Mouse (Mus musculus): ENCODE data around the gene Ggn. TPM values are rescaled to one million over a fixed set of nuclear protein-coding genes. Genes with fewer than 3 reads are reported as not detected.
A peak's percentile ranks its signal among the peaks of the same experiment; 100 is the strongest.

Ggn gene
- polyA plus RNA-seq, 2 experiments: 0.03 TPM; not detected in 1

GRCm38 (mm10) chr7:29154018-29154720 lies 15.8 kb upstream of the Ggn start:
- DNase-seq (ENCODE audit: low read depth in 3 of 3, low spot score in 3 of 3) (no peak), ATAC-seq (ENCODE audit: insufficient read depth) (no peak)
- no peak overlapping the region for H3K4me3 ChIP-seq (ENCODE audit: insufficient read depth in 1 of 2, low read depth in 2 of 2, low read length in 2 of 2)
- H3K4me1 ChIP-seq (replicated peaks; ENCODE audit: control insufficient read depth in 2 of 2, insufficient read depth in 2 of 2, low read length in 1 of 2): peaks cover 0 to 7% of the 10 kb centered on the region in 2 experiments; a peak in 2 of 4 replicates
- no peaks in the 10 kb centered on the region for H3K36me3 ChIP-seq (replicated peaks; ENCODE audit: control insufficient read depth, insufficient read depth, low read depth)
- H3K27ac ChIP-seq: no peak overlapping the region
- H3K9ac ChIP-seq (replicated peaks): no peak overlapping the region
- H3K27me3 ChIP-seq (ENCODE audit: control insufficient read depth, insufficient read depth, low read length): peaks cover 6% of the 10 kb centered on the region
- WGBS (ENCODE audit: insufficient replicate concordance): 84% methylated on average over 14 of the region's 14 CpGs
- H3K9me3 ChIP-seq (ENCODE audit: control insufficient read depth, low read length): no peaks in the 10 kb centered on the region; the same call in 1 of the 2 replicates
- H3K4me2 ChIP-seq (ENCODE audit: low read depth): no peak overlapping the region
- no peak for TF ChIP-seq EP300 (IDR thresholded peaks at IDR 0.05; ENCODE audit: low read depth)
- peak; percentile 26; the same call in 1 of the 2 replicates for TF ChIP-seq CTCF (IDR thresholded peaks at IDR 0.05; ENCODE audit: low read depth)

- Histone ChIP-seq H3K27me3 (ENCODE audit: control insufficient read depth, insufficient read depth, low read length) (peaks cover 7% of the 10 kb centered on the region), H3K27ac (no peak overlapping the region), H3K4me3 (ENCODE audit: insufficient read depth in 1 of 2, low read depth in 2 of 2, low read length in 2 of 2) (peak overlapping the region; percentile 62 to 83), H3K9ac (replicated peaks) (peak overlapping the region; percentile 73), H3K4me1 (replicated peaks; ENCODE audit: control insufficient read depth in 2 of 2, insufficient read depth in 2 of 2, low read length in 1 of 2) (peaks cover 0 to 7% of the 10 kb centered on the region in 2 experiments; a peak in 2 of 4 replicates), H3K9me3 (ENCODE audit: control insufficient read depth, low read length) (no peaks in the 10 kb centered on the region; the same call in 1 of the 2 replicates), H3K4me2 (ENCODE audit: low read depth) (peak overlapping the region; percentile 99), H3K36me3 (replicated peaks; ENCODE audit: control insufficient read depth, insufficient read depth, low read depth) (no peaks in the 10 kb centered on the region)
- ATAC-seq (ENCODE audit: insufficient read depth) (peak; percentile 88), DNase-seq (ENCODE audit: low read depth in 3 of 3, low spot score in 3 of 3) (peak; percentile 70 to 76 (median 71))
- 8% methylated on average over 37 of the region's 37 CpGs for WGBS (ENCODE audit: insufficient replicate concordance)
- TF ChIP-seq EP300 (IDR thresholded peaks at IDR 0.05; ENCODE audit: low read depth) (no peak), CTCF (IDR thresholded peaks at IDR 0.05; ENCODE audit: low read depth) (no peak)
These were observed 14.7 kb upstream of the Ggn start for GRCm38 (mm10) chr7:29155196-29155837.

DNA sequence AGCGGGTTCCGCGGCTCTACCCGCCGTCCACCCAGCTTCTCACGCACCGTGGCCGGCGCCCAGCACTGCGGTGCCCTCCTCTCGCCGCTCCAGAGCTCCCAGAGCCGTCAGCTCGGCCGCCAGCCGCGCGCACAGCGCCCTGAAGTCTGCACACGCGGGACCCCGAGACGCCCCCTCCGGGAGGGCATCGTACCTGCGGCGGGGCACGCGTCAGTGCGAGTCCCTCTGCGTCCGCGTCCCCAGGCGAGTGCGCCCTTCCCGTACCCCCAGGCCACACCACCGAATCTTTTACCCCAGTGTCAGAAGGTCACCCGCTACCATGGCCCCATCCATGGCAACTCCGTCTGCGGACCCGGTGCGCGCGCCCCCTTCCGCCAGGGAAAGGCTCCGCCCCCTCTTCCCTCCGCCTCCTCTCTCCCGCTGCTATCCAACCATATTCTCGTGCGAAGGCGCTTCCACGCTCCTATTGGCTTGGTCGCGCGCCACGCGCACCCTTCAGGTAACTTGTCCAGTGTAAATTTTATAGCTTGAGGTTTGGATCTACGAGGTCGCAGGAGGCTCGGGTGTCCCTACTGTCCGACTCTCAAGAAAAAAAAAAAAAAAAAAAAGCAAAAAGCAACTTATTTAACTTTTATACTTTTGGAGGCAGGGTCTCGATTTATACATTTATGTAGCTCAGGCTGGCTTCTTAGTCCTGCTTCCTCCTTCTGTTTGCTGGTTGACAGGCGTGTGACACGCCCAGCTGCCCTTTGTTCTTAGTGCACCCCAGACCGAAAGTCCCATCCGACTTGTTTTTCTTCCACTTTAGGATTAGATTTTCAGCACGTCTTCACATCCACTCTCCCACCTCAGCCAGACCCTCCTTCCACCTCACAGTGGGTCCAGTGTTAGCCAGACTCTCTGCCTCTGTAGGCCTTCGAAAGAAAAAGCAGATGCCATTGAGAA lies 13.9 kb upstream of the Ggn start, which contains the start of gene Fam98c:
Gene Fam98c (minus strand): TSS at position 397 of the 945 bp plus-strand sequence.
- Histone ChIP-seq H3K9me3 (ENCODE audit: control insufficient read depth, low read length) (no peaks in the 10 kb centered on the region; the same call in 1 of the 2 replicates), H3K27ac (no peak within 1 kb of the TSS; the same call in 1 of the 2 replicates), H3K4me2 (ENCODE audit: low read depth) (peak within 1 kb of the TSS; percentile 99), H3K27me3 (ENCODE audit: control insufficient read depth, insufficient read depth, low read length) (peaks cover 7% of the 10 kb centered on the region), H3K4me1 (replicated peaks; ENCODE audit: control insufficient read depth in 2 of 2, insufficient read depth in 2 of 2, low read length in 1 of 2) (peaks cover 0 to 7% of the 10 kb centered on the region in 2 experiments; a peak in 2 of 4 replicates), H3K9ac (replicated peaks) (peak within 1 kb of the TSS; percentile 73), H3K4me3 (ENCODE audit: insufficient read depth in 1 of 2, low read depth in 2 of 2, low read length in 2 of 2) (peak within 1 kb of the TSS; percentile 62 to 83), H3K36me3 (replicated peaks; ENCODE audit: control insufficient read depth, insufficient read depth, low read depth) (no peaks in the 10 kb centered on the region)
- DNase-seq (ENCODE audit: low read depth in 3 of 3, low spot score in 3 of 3): peak; percentile 50 to 66 (median 62)
- WGBS (ENCODE audit: insufficient replicate concordance): 2% methylated on average over 62 of the region's 68 CpGs
- peak; percentile 84 for ATAC-seq (ENCODE audit: insufficient read depth)
- TF ChIP-seq CTCF (IDR thresholded peaks at IDR 0.05; ENCODE audit: low read depth): peak; percentile 53
- no peak for TF ChIP-seq EP300 (IDR thresholded peaks at IDR 0.05; ENCODE audit: low read depth)

- Histone ChIP-seq H3K27me3 (ENCODE audit: control insufficient read depth, insufficient read depth, low read length) (peaks cover 7% of the 10 kb centered on the region), H3K4me2 (ENCODE audit: low read depth) (no peak overlapping the region), H3K4me1 (replicated peaks; ENCODE audit: control insufficient read depth in 2 of 2, insufficient read depth in 2 of 2, low read length in 1 of 2) (peaks cover 0 to 10% of the 10 kb centered on the region in 2 experiments; a peak in 3 of 4 replicates), H3K9ac (replicated peaks) (no peak overlapping the region), H3K36me3 (replicated peaks; ENCODE audit: control insufficient read depth, insufficient read depth, low read depth) (no peaks in the 10 kb centered on the region), H3K27ac (no peak overlapping the region), H3K4me3 (ENCODE audit: insufficient read depth in 1 of 2, low read depth in 2 of 2, low read length in 2 of 2) (no peak overlapping the region), H3K9me3 (ENCODE audit: control insufficient read depth, low read length) (no peaks in the 10 kb centered on the region; the same call in 1 of the 2 replicates)
- DNase-seq (ENCODE audit: low read depth in 3 of 3, low spot score in 3 of 3) (no peak), ATAC-seq (ENCODE audit: insufficient read depth) (no peak)
- no peak for TF ChIP-seq EP300 (IDR thresholded peaks at IDR 0.05; ENCODE audit: low read depth)
- no peak for TF ChIP-seq CTCF (IDR thresholded peaks at IDR 0.05; ENCODE audit: low read depth)
- 10% methylated on average over 5 of the region's 5 CpGs for WGBS (ENCODE audit: insufficient replicate concordance)
These were observed 11.7 kb upstream of the Ggn start for GRCm38 (mm10) chr7:29158264-29158663.

Measured in liver, embryonic 14.5 days (tissue).